Mouse (Mus musculus): Measurements from ENCODE around the gene Ldlr. TPM values are rescaled to one million over a fixed set of nuclear protein-coding genes. Genes with fewer than 3 reads are reported as not detected.

The Ldlr gene
- polyA plus RNA-seq, 2 experiments = 18.4 to 36.9 TPM

- WGBS = 30% methylated on average over 3 of the region's 3 CpGs
- no peak for ATAC-seq (ENCODE audit: low FRiP score, low read depth)
- Histone ChIP-seq H3K36me3 (ENCODE audit: control insufficient read depth, insufficient read depth, low read length) (peaks cover 59% of the 10 kb centered on the region), H3K4me1 (ENCODE audit: control insufficient read depth, insufficient read depth, low read length) (peaks cover 18% of the 10 kb centered on the region), H3K27ac (replicated peaks; ENCODE audit: low read depth, low read length) (no peak overlapping the region; the same call in 1 of the 2 replicates), H3K4me3 (replicated peaks; ENCODE audit: low read length) (peak overlapping the region; percentile 81; the same call in 1 of the 2 replicates), H3K9me3 (ENCODE audit: control insufficient read depth, low read length) (no peaks in the 10 kb centered on the region), H3K27me3 (ENCODE audit: control insufficient read depth, insufficient read depth, low read length) (no peaks in the 10 kb centered on the region), H3K4me2 (replicated peaks; ENCODE audit: low read depth, low read length, severe bottlenecking) (peak overlapping the region; percentile 63), H3K9ac (ENCODE audit: low read depth, low read length, severe bottlenecking) (peak overlapping the region; percentile 43)
- no peak for TF ChIP-seq POLR2A (IDR thresholded peaks at IDR 0.05; ENCODE audit: borderline replicate concordance, extremely low read depth, insufficient read depth, insufficient read length)
- peak; percentile 11 for DNase-seq (ENCODE audit: low spot score)
These were observed 73.0 kb downstream of the Ldlr start for GRCm38 (mm10) chr9:21796259-21796658.

DNA sequence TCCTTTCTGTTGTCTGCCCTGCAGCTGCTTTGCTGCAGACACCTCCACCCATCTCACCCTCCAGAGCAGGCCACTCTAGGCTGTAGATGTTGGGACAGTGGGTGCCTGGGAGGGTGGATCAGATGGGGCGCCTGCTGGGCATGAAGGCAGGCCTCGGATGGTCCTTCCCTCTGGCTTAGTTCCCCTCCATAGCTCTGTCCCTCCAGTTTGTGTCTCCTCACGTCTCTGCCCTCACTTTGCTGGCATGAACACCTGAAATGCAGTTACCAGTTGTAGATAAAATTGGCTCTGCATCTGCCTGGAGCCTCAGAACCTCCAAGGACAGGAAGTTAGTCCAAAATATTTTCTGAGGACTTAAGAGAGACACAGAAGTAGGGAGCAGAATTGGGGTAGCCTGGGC, 73.6 kb downstream of the Ldlr start:
- H3K36me3 ChIP-seq (ENCODE audit: control insufficient read depth, insufficient read depth, low read length) = peaks cover 59% of the 10 kb centered on the region
- no peak overlapping the region for H3K27ac ChIP-seq (replicated peaks; ENCODE audit: low read depth, low read length)
- 55% methylated on average over 3 of the region's 3 CpGs for WGBS
- no peaks in the 10 kb centered on the region for H3K9me3 ChIP-seq (ENCODE audit: control insufficient read depth, low read length)
- TF ChIP-seq POLR2A (IDR thresholded peaks at IDR 0.05; ENCODE audit: borderline replicate concordance, extremely low read depth, insufficient read depth, insufficient read length) = no peak
- no peaks in the 10 kb centered on the region for H3K27me3 ChIP-seq (ENCODE audit: control insufficient read depth, insufficient read depth, low read length)
- peaks cover 18% of the 10 kb centered on the region for H3K4me1 ChIP-seq (ENCODE audit: control insufficient read depth, insufficient read depth, low read length)
- no peak for DNase-seq (ENCODE audit: low spot score)
- peak overlapping the region; percentile 28 for H3K9ac ChIP-seq (ENCODE audit: low read depth, low read length, severe bottlenecking)
- peak overlapping the region; percentile 81 for H3K4me3 ChIP-seq (replicated peaks; ENCODE audit: low read length)
- peak overlapping the region; percentile 63 for H3K4me2 ChIP-seq (replicated peaks; ENCODE audit: low read depth, low read length, severe bottlenecking)
- no peak for ATAC-seq (ENCODE audit: low FRiP score, low read depth)

- 0% methylated on average over 18 of the region's 26 CpGs for WGBS
- peaks cover 18% of the 10 kb centered on the region for H3K4me1 ChIP-seq (ENCODE audit: control insufficient read depth, insufficient read depth, low read length)
- no peaks in the 10 kb centered on the region for H3K27me3 ChIP-seq (ENCODE audit: control insufficient read depth, insufficient read depth, low read length)
- H3K4me3 ChIP-seq (replicated peaks; ENCODE audit: low read length) = peak overlapping the region; percentile 81
- H3K36me3 ChIP-seq (ENCODE audit: control insufficient read depth, insufficient read depth, low read length) = peaks cover 55% of the 10 kb centered on the region
- peak; percentile 82 for DNase-seq (ENCODE audit: low spot score)
- peak overlapping the region; percentile 94 for H3K27ac ChIP-seq (replicated peaks; ENCODE audit: low read depth, low read length)
- peak overlapping the region; percentile 90 for H3K9ac ChIP-seq (ENCODE audit: low read depth, low read length, severe bottlenecking)
- TF ChIP-seq POLR2A (IDR thresholded peaks at IDR 0.05; ENCODE audit: borderline replicate concordance, extremely low read depth, insufficient read depth, insufficient read length) = no peak
- H3K4me2 ChIP-seq (replicated peaks; ENCODE audit: low read depth, low read length, severe bottlenecking) = peak overlapping the region; percentile 63
- no peaks in the 10 kb centered on the region for H3K9me3 ChIP-seq (ENCODE audit: control insufficient read depth, low read length)
- ATAC-seq (ENCODE audit: low FRiP score, low read depth) = peak; percentile 79
These were observed 74.7 kb downstream of the Ldlr start for GRCm38 (mm10) chr9:21797921-21798344.

DNA sequence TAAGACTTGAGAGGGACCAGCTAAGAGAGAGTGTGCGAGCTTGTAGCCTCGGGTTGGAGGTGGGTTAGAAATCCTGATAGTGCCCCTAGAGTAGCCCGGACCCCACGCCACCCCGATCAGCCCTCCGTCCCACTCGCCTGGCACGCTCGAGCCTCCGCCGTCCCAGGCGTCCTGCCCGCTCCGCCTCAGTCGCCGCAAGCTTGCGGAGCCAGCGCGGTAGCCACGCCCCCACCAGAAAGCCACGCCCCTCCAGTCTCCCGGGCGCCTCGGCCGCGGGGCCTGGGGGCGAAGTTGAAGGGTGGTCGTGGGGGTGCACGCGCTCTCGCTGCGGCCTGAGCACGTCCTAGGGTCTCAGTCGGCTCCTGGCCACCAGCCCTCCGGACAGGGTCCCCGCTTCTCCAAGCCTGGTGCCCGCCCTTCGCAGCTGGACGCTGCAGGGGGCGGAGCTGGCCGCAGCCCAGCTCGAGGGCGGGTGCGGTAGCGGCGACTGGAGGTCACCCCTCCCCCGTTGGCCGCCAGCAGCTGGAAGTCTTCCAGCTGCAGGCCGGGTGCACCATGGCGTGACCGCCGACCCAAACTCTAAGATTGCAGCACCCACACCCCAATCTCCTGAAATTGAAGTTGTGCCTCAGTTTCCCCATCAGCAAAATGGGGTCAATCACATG, 75.2 kb downstream of the Ldlr start, which contains the start of gene Kank2:
TSS of gene Kank2 (minus strand) at position 400 of the 665 bp plus-strand sequence.
- TF ChIP-seq POLR2A (IDR thresholded peaks at IDR 0.05; ENCODE audit: borderline replicate concordance, extremely low read depth, insufficient read depth, insufficient read length) = peak; percentile 92; the same call in 1 of the 2 replicates
- H3K4me2 ChIP-seq (replicated peaks; ENCODE audit: low read depth, low read length, severe bottlenecking) = peak within 1 kb of the TSS; percentile 63
- under 1% methylated on average over 39 of the region's 52 CpGs for WGBS
- H3K27ac ChIP-seq (replicated peaks; ENCODE audit: low read depth, low read length) = peak within 1 kb of the TSS; percentile 94
- peaks cover 54% of the 10 kb centered on the region for H3K36me3 ChIP-seq (ENCODE audit: control insufficient read depth, insufficient read depth, low read length)
- H3K9me3 ChIP-seq (ENCODE audit: control insufficient read depth, low read length) = no peaks in the 10 kb centered on the region
- H3K9ac ChIP-seq (ENCODE audit: low read depth, low read length, severe bottlenecking) = peak within 1 kb of the TSS; percentile 90
- peak within 1 kb of the TSS; percentile 81 for H3K4me3 ChIP-seq (replicated peaks; ENCODE audit: low read length)
- DNase-seq (ENCODE audit: low spot score) (peak; percentile 70), ATAC-seq (ENCODE audit: low FRiP score, low read depth) (peak; percentile 86)
- no peaks in the 10 kb centered on the region for H3K27me3 ChIP-seq (ENCODE audit: control insufficient read depth, insufficient read depth, low read length)
- peaks cover 18% of the 10 kb centered on the region for H3K4me1 ChIP-seq (ENCODE audit: control insufficient read depth, insufficient read depth, low read length)

- Histone ChIP-seq H3K36me3 (ENCODE audit: control insufficient read depth, insufficient read depth, low read length) (peaks cover 52% of the 10 kb centered on the region), H3K27ac (replicated peaks; ENCODE audit: low read depth, low read length) (no peak overlapping the region), H3K4me1 (ENCODE audit: control insufficient read depth, insufficient read depth, low read length) (peaks cover 18% of the 10 kb centered on the region), H3K9me3 (ENCODE audit: control insufficient read depth, low read length) (no peaks in the 10 kb centered on the region), H3K9ac (ENCODE audit: low read depth, low read length, severe bottlenecking) (no peak overlapping the region), H3K4me2 (replicated peaks; ENCODE audit: low read depth, low read length, severe bottlenecking) (peak overlapping the region; percentile 63), H3K27me3 (ENCODE audit: control insufficient read depth, insufficient read depth, low read length) (no peaks in the 10 kb centered on the region), H3K4me3 (replicated peaks; ENCODE audit: low read length) (peak overlapping the region; percentile 81)
- TF ChIP-seq POLR2A (IDR thresholded peaks at IDR 0.05; ENCODE audit: borderline replicate concordance, extremely low read depth, insufficient read depth, insufficient read length) = no peak
- DNase-seq (ENCODE audit: low spot score) (no peak), ATAC-seq (ENCODE audit: low FRiP score, low read depth) (no peak)
- WGBS = 57% methylated on average over 3 of the region's 3 CpGs
These were observed 75.7 kb downstream of the Ldlr start for GRCm38 (mm10) chr9:21799010-21799350.

Other genes starting within 250 kb of the Ldlr start
- 96.0 and 101 TPM in 2 replicates for gene Tmed1, start 213.2 kb upstream of the Ldlr start, polyA plus RNA-seq (2012; rRNA removed)
- 116 and 119 TPM in 2 replicates for gene Tmed1, start 213.2 kb upstream of the Ldlr start, polyA plus RNA-seq (2014; fragmentation: Nextera tagmentation; extraction: Ambion mirVana)
- 2.3 and 2.5 TPM in 2 replicates for gene AB124611, start 197.3 kb upstream of the Ldlr start, polyA plus RNA-seq (2012; rRNA removed)
- 2.9 and 3.3 TPM in 2 replicates for gene AB124611, start 197.3 kb upstream of the Ldlr start, polyA plus RNA-seq (2014; fragmentation: Nextera tagmentation; extraction: Ambion mirVana)
- gene Carm1, start 176.6 kb upstream of the Ldlr start, polyA plus RNA-seq (2012; rRNA removed) = 171 and 242 TPM in 2 replicates
- gene Carm1, start 176.6 kb upstream of the Ldlr start, polyA plus RNA-seq (2014; fragmentation: Nextera tagmentation; extraction: Ambion mirVana) = 71.5 and 80.3 TPM in 2 replicates
- gene Timm29, start 130.8 kb upstream of the Ldlr start, polyA plus RNA-seq (2012; rRNA removed) = 35.5 and 40.8 TPM in 2 replicates
- gene Timm29, start 130.8 kb upstream of the Ldlr start, polyA plus RNA-seq (2014; fragmentation: Nextera tagmentation; extraction: Ambion mirVana) = 39.8 and 43.0 TPM in 2 replicates
- gene Yipf2, start 130.7 kb upstream of the Ldlr start, polyA plus RNA-seq (2012; rRNA removed) = 19.6 and 24.0 TPM in 2 replicates
- gene Yipf2, start 130.7 kb upstream of the Ldlr start, polyA plus RNA-seq (2014; fragmentation: Nextera tagmentation; extraction: Ambion mirVana) = 18.1 and 23.6 TPM in 2 replicates
- 94.4 and 94.8 TPM in 2 replicates for gene Smarca4, start 107.3 kb upstream of the Ldlr start, polyA plus RNA-seq (2012; rRNA removed)
- gene Smarca4, start 107.3 kb upstream of the Ldlr start, polyA plus RNA-seq (2014; fragmentation: Nextera tagmentation; extraction: Ambion mirVana) = 81.1 and 90.4 TPM in 2 replicates
- gene Spc24, start 36.8 kb downstream of the Ldlr start, polyA plus RNA-seq (2012; rRNA removed) = 64.8 and 68.8 TPM in 2 replicates
- gene Spc24, start 36.8 kb downstream of the Ldlr start, polyA plus RNA-seq (2014; fragmentation: Nextera tagmentation; extraction: Ambion mirVana) = 84.3 and 92.5 TPM in 2 replicates
- 38.6 and 49.6 TPM in 2 replicates for gene Kank2, start 75.3 kb downstream of the Ldlr start, polyA plus RNA-seq (2012; rRNA removed)
- 13.1 and 15.0 TPM in 2 replicates for gene Kank2, start 75.3 kb downstream of the Ldlr start, polyA plus RNA-seq (2014; fragmentation: Nextera tagmentation; extraction: Ambion mirVana)
- 0.17 TPM in 1 of 2 replicates, not detected in the other for gene Angptl8, start 112.0 kb downstream of the Ldlr start, polyA plus RNA-seq (2012; rRNA removed)
- 0.44 and 1.1 TPM in 2 replicates for gene Angptl8, start 112.0 kb downstream of the Ldlr start, polyA plus RNA-seq (2014; fragmentation: Nextera tagmentation; extraction: Ambion mirVana)
- 155 and 191 TPM in 2 replicates for gene Dock6, start 129.2 kb downstream of the Ldlr start, polyA plus RNA-seq (2012; rRNA removed)
- 31.6 and 38.8 TPM in 2 replicates for gene Dock6, start 129.2 kb downstream of the Ldlr start, polyA plus RNA-seq (2014; fragmentation: Nextera tagmentation; extraction: Ambion mirVana)
- 30.1 and 30.7 TPM in 2 replicates for gene Rab3d, start 194.7 kb downstream of the Ldlr start, polyA plus RNA-seq (2012; rRNA removed)
- gene Rab3d, start 194.7 kb downstream of the Ldlr start, polyA plus RNA-seq (2014; fragmentation: Nextera tagmentation; extraction: Ambion mirVana) = 32.5 and 36.3 TPM in 2 replicates
- 9.6 and 10.8 TPM in 2 replicates for gene Ccdc159, start 204.0 kb downstream of the Ldlr start, polyA plus RNA-seq (2012; rRNA removed)
- gene Ccdc159, start 204.0 kb downstream of the Ldlr start, polyA plus RNA-seq (2014; fragmentation: Nextera tagmentation; extraction: Ambion mirVana) = 2.8 and 3.3 TPM in 2 replicates
- gene Tmem205, start 204.1 kb downstream of the Ldlr start, polyA plus RNA-seq (2012; rRNA removed) = 37.4 and 45.3 TPM in 2 replicates
- gene Tmem205, start 204.1 kb downstream of the Ldlr start, polyA plus RNA-seq (2014; fragmentation: Nextera tagmentation; extraction: Ambion mirVana) = 49.5 and 51.5 TPM in 2 replicates
- 31.7 and 44.2 TPM in 2 replicates for gene Plppr2, start 213.6 kb downstream of the Ldlr start, polyA plus RNA-seq (2012; rRNA removed)
- 8.7 and 11.2 TPM in 2 replicates for gene Plppr2, start 213.6 kb downstream of the Ldlr start, polyA plus RNA-seq (2014; fragmentation: Nextera tagmentation; extraction: Ambion mirVana)
- 6.5 and 7.0 TPM in 2 replicates for gene Swsap1, start 232.3 kb downstream of the Ldlr start, polyA plus RNA-seq (2012; rRNA removed)
- 12.8 TPM in 2 replicates for gene Swsap1, start 232.3 kb downstream of the Ldlr start, polyA plus RNA-seq (2014; fragmentation: Nextera tagmentation; extraction: Ambion mirVana)
- gene Epor, start 240.0 kb downstream of the Ldlr start, polyA plus RNA-seq (2012; rRNA removed) = 6.7 and 8.0 TPM in 2 replicates
- 4.1 and 5.9 TPM in 2 replicates for gene Epor, start 240.0 kb downstream of the Ldlr start, polyA plus RNA-seq (2014; fragmentation: Nextera tagmentation; extraction: Ambion mirVana)

All from limb, embryonic 14.5 days (tissue).